Mouse (Mus musculus): ENCODE measurements at regions not wholly inside any gene's neighbourhood (a gene's known extent, or its start where the extent isn't known, plus 50 kb on each side); places are given as distances from the start of the nearest gene placed in this dataset.

- no peak for DNase-seq (ENCODE audit: low spot score in 2 of 2)
Measured at GRCm38 (mm10) chr12:26244701-26245100, 170.4 kb downstream of the Rnf144a start.

- peak; percentile 44 to 63 for DNase-seq (ENCODE audit: low spot score in 2 of 2)
Measured at GRCm38 (mm10) chr12:26227557-26228020, 187.5 kb downstream of the Rnf144a start.

- peak in 1 of 2 experiments; percentile 76 for DNase-seq (ENCODE audit: low spot score in 2 of 2)
Measured at GRCm38 (mm10) chr12:26226363-26226762, 188.7 kb downstream of the Rnf144a start.

- no peak for DNase-seq (ENCODE audit: low spot score in 2 of 2)
Measured at GRCm38 (mm10) chr12:26212447-26212846, 202.6 kb downstream of the Rnf144a start.

GRCm38 (mm10) chr12:26211423-26211822 lies 203.6 kb downstream of the Rnf144a start:
- DNase-seq (ENCODE audit: low spot score in 2 of 2): no peak

DNA sequence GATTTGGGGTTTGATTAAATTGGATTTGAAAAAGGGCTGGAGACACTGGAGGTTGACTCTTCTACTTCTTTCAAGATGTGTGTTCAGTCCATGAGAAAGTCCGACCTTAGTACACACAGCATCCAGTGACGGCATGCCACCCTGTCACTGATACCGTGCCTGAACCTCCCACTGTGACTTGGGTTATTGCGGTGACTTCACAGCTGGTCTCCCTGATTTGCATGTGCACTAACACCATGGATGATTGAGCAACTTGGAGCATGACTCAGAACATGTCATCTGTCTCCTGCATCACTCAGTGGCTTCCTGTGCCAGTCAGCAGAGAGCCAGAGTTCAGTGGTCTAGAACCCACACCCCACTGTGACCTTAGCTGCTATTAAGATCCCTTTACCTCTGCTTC lies 208.3 kb downstream of the Rnf144a start:
- DNase-seq (ENCODE audit: low spot score in 2 of 2): no peak

- no peak for DNase-seq (ENCODE audit: low spot score in 2 of 2)
Measured at GRCm38 (mm10) chr12:26206036-26206435, 209.0 kb downstream of the Rnf144a start.

DNA sequence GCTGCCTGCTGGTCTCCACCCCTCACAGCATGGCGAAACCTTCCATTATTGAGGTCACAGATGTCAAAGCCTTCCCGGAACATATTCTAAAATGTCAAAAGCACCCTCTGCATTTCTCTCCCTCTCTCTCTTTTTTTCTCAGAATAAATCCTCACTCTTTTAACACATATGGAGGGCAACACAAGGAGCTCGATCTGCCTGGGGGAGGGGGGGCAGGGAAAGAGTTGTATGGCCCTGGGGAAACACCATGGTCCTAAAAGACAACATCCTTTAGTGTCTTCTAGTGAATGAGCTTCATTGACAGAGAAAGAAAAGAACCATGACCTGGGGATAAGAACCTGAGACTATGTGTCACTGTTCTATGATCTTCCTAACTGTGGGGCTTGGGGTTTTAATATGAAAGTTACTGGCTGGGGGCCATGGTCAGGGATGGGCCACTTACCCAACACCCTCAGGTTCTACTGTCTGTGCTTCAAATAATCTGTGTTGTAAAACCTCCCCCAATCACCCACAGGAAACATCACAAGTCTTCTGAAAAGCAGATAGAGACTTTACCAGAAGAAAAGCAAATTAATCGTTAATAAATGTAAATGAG lies 223.0 kb downstream of the Rnf144a start:
- no peak for DNase-seq (ENCODE audit: low spot score in 2 of 2)

DNA sequence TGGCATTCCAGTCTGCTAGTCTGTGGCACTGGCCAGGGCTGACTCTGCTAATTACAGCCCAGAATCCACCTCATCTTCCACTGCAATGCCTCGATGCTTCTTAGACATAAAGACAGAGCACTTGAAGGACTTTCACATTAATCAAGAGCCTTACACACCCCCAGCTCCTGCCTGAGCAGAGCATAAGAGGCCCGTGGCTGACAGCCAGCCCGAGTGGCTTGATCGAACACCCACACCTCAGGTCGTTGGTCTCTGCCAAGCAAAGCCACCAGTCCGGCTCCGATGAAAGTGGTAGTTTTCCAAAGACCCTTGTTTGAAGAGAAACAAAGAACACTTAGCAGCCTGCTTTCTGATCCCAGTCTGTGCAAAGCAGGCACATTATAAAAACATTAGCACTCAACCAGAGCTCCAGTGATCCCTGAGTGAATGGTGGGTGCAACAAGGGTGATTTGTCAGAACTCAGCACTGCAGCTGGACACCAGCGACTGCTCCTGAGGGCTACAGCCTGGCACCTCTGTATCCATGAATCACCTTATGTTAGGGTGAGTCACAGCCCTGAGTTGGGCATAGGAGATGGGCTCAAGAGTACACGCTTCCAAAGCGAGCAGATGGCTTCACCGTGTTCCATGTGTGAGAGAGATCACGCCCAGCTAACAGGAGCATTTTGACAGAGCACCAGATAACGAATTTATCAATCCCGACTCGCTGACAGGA lies 223.6 kb downstream of the Rnf144a start:
- peak; percentile 31 to 45 for DNase-seq (ENCODE audit: low spot score in 2 of 2)

DNA sequence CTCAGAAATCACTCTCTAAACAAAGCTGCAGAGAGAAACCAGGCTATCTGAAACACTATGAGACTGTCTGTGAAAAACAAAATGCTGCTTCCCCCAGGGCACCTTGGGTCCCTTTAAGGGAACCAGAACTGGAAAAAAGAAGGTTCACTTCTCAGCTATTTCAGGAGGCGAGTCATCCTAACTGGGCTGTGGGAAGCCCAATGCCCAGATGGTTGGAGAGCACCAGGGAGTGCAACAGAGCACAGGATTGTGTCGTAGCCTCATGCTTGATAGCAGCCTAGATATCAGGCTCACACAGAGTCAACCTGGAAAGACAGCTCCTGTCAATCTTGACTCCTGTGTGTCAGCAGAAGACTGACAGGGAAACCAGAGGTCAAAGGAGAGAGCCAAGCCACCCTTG lies 226.1 kb downstream of the Rnf144a start:
- no peak for DNase-seq (ENCODE audit: low spot score in 2 of 2)

DNA sequence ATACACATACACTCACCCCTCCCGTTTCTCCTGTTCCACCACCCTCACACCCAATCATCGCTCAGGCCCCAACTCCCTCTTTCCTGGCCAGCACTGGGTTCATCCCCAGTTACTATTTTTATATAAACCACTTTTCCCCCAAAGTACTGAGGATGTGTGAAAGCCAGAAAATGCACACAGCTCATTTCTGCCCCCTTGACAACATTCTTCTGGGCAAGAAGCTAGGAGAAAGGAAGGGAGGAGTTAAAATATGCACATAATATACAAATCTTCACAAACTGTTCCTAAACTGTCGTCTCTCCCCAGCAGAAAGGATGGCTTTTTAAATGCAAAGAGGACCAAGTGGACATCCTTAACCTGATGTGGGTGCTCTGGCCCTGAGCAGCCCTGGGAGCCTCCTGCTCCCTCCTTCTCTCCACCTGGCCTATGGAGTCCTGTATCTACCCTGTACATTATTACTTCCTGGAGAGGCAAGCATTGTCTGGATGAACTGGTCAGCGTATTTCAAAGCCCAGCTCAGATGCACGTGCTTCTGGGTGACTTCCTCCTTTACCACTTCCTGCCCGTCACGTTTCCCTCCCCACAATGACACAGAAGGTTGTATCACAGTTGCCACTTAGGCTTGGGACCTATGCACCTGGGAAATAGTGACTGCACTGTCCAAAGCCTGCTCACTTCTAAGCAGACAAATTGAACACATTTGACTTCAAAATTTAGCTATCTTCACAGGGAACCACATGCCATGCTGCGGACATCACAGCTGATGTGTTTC lies 227.8 kb downstream of the Rnf144a start:
- DNase-seq (ENCODE audit: low spot score in 2 of 2): no peak

- no peak for DNase-seq (ENCODE audit: low spot score in 2 of 2)
Measured at GRCm38 (mm10) chr12:26184701-26185460, 230.2 kb downstream of the Rnf144a start.

GRCm38 (mm10) chr12:26183021-26183420 lies 232.0 kb downstream of the Rnf144a start:
- DNase-seq (ENCODE audit: low spot score in 2 of 2): no peak

DNA sequence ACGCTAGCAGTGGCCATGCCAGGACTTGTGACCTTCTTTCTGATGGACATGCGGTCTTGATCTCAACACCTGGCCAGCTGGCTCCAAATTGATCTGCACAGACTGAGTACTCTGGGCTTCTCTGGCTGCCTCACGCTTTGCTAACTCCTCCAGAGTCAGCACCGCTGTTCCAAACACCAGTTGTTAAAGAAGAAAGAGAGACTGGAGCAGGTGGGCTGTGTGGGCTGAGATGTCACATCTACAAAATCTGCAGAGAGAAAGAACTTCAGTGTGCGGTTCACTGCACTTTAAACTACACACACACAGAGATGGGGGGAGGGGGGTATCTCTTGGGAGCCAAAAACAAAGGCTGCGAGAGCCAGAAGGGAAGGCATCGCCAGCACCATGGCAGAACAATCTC lies 234.2 kb downstream of the Rnf144a start:
- DNase-seq (ENCODE audit: low spot score in 2 of 2): peak; percentile 31 to 68

GRCm38 (mm10) chr12:26176231-26176662 lies 238.8 kb downstream of the Rnf144a start:
- DNase-seq (ENCODE audit: low spot score in 2 of 2): peak; percentile 40 to 47

GRCm38 (mm10) chr12:26163416-26163815 lies 251.6 kb downstream of the Rnf144a start:
- peak in 1 of 2 experiments; percentile 58 for DNase-seq (ENCODE audit: low spot score in 2 of 2)

DNA sequence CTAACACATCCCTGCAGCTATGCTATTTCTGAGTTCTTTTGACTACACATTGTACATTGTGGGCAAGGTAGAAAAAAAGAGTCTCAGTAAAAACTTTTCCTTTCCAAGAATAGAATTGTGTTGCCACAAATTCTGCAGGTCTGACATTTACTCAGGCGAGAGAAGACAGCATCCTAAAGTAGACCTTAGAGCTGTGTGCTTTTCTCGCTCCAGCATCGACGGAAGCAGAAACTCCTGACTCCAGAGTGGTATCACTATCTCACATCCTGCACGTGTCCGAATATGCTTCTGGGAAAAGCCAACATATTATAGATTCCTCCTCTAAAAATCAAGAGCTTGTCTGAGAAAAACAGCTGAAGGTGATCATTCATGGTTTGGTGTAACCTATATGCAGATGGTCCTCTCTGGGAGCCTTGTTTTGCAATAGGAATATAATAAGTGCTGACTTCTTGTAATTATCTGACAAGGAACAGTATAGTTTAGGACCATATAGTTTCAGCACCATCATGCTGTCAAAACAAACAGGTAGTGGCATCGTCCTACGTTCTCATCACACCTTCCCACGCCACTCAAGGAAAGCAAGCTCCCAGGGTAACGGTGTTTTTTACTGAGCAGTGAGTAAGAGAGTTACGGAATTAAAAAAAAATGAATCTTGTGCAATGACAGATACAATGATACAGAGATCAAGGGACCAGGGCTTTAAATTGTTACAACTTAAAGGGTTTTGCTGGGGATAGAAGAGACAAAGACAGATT lies 254.0 kb downstream of the Rnf144a start:
- DNase-seq (ENCODE audit: low spot score in 2 of 2): peak in 1 of 2 experiments; percentile 37

DNA sequence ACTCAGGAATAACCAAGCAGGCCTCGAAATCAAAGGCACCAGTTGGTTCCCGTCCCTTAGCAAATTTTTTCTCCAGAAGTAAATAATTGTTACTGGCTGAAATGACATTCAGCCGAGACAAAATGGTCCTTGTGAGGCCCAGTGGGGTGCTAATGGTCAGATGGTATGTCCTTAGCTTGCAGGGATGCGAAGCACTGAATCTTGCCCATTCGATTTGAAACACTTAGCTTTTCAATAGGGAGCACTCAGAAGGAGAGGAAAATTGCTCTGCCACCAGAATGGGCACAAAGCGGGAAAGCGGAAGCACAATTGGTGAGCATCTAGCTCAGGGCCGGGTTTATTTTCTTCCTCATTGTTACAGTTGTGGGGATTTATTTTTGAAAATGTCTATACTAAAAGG lies 262.1 kb downstream of the Rnf144a start:
- no peak for DNase-seq (ENCODE audit: low spot score in 2 of 2)

- no peak for DNase-seq (ENCODE audit: low spot score in 2 of 2)
Measured at GRCm38 (mm10) chr12:26146336-26146735, 268.7 kb downstream of the Rnf144a start.

DNA sequence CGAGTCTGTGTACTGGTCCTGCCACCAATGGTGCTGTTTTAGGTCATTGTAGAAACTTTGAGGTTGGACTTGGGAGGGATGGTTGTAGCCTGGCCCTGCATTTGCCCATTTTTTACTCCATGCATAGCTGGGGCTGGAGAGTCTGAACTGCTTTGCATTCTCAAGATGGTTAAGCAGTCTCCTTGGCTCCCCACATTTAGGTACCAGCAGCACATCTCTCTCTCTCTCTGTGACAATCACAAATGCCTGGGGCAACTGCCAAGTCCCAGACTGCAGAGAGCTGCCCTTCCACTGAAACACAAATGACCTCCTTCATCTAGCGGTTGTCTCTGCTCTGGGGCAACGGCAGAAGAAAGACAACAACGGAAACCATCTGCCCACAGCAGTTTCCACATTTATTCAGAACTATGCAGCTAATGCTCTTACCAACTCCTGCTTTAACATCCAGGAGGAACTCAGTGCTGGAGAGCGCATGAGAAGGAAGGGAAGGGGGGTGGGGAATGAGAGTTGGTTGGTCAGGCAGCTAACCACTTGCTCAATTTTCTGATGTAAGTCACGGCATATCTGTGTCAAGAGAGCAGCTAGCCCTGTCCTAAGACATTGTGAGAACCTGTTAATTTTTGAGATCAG lies 269.9 kb downstream of the Rnf144a start:
- DNase-seq (ENCODE audit: low spot score in 2 of 2): no peak

GRCm38 (mm10) chr12:26144616-26145015 lies 270.4 kb downstream of the Rnf144a start:
- no peak for DNase-seq (ENCODE audit: low spot score in 2 of 2)
